Mouse (Mus musculus) brain, embryonic 14.5 days (tissue): Measurements from ENCODE around the gene Abca12.

Source experiments
- CTCF ChIP-seq: fragments of 200-500 bp; IDR thresholded peaks from 2 replicates; pipeline ENCODE4 v1.5.1; 2012; ENCODE audit warnings: inconsistent platforms, mild to moderate bottlenecking, moderate library complexity, borderline replicate concordance; ENCODE audit not compliant: insufficient read depth, insufficient read length; ENCODE audit errors: extremely low read depth
- POLR2A ChIP-seq: fragments of 200-500 bp; IDR thresholded peaks from 2 replicates; pipeline ENCODE4 v1.6.1; 2012; ENCODE audit warnings: mild to moderate bottlenecking, inconsistent platforms, borderline replicate concordance; ENCODE audit not compliant: poor library complexity, insufficient read depth, insufficient read length, severe bottlenecking; ENCODE audit errors: extremely low read depth

DNA sequence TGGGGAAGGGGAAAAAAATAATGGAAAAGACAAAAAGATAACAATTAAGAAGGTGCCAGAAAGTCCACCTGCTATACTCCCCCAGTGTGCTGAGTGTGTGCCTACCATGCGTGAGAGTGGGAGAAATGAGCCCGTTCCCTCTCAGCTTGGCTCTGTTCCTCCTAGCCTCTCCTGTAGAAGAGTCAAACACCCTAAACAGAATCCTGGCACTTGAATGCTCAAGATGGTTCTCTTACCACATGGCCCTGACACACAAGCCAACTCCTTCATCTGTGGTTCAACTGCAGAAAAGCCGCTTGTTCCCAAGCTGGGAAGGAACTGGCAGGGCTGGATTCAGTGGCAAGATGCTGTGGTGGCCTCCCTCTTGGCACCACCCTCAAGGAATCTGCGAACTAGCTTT, 32.7 kb upstream of the Abca12 start:
- TF ChIP-seq CTCF, result no peak
- TF ChIP-seq POLR2A, result no peak
